Mouse (Mus musculus): ENCODE results near the gene Anxa5. TPM values are rescaled to one million over a fixed set of nuclear protein-coding genes. Genes with fewer than 3 reads are reported as not detected.

The Anxa5 gene
- total and polyA plus RNA-seq, 3 experiments = 119 to 223 (median 131) TPM

DNA sequence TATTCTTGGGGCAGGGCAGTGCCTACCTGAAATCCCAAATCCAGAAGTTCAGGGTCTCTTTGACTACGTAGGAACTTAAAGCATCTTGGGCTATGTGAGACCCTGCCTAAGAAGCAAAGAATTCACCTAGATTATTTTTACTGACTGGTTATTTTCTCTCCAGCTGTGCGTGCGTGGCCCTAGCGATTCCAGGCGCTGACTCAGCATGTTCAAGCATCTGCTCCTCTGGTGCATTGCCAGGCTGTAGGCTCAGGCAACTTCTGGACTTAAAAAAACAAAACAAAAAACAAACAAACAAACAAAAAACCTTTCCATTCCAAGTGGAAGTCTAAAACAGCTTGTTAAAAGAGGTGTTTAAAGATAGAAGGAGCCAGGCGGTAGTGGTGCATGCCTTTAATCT lies 22.5 kb upstream of the Anxa5 start:
- TF ChIP-seq CTCF (IDR thresholded peaks at IDR 0.05) (no peak), POLR2A (IDR thresholded peaks at IDR 0.05; ENCODE audit: insufficient read depth, low read depth, low read length) (no peak), EP300 (IDR thresholded peaks at IDR 0.05; ENCODE audit: insufficient read depth, low read depth, low read length) (no peak)
- DNase-seq = no peak
- H3K27me3 ChIP-seq (ENCODE audit: control insufficient read depth, insufficient read depth, low read length) = no peaks in the 10 kb centered on the region
- intact Hi-C loops (cut with DNase I) = no loop called here
- no peaks in the 10 kb centered on the region for H3K79me2 ChIP-seq (replicated peaks; ENCODE audit: control insufficient read depth, insufficient read depth, low read length)
- 86% methylated on average over 6 of the region's 6 CpGs for WGBS
- no peak overlapping the region for H3K27ac ChIP-seq
- H3K36me3 ChIP-seq (ENCODE audit: control insufficient read depth, insufficient read depth, low read length) = no peaks in the 10 kb centered on the region
- no peak overlapping the region for H3K4me3 ChIP-seq
- H3K4me1 ChIP-seq (ENCODE audit: control insufficient read depth, insufficient read depth, low read length) = peaks cover 1% of the 10 kb centered on the region; the same call in 1 of the 2 replicates
- H3K9ac ChIP-seq (ENCODE audit: low read depth, low read length) = no peak overlapping the region

DNA sequence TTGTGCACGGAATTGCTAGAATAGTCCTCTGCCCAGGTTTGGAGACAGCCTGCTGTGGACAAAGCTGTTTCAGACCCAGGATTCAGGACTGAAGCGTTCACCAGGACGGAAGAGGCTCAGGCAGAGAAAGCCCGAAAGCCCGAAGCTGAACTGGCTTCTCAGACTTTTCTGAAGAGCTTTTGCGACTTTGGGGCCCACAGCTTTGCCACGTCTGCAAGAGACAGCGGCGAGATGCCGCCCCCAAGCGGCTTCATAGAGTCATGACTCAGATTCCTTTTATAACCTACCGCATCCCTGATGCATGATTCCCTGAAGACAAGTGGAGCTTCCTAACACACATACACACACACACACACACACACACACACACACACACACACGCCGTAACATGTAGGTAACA lies 21.1 kb upstream of the Anxa5 start:
- Histone ChIP-seq H3K36me3 (ENCODE audit: control insufficient read depth, insufficient read depth, low read length) (no peaks in the 10 kb centered on the region), H3K9ac (ENCODE audit: low read depth, low read length) (no peak overlapping the region), H3K4me1 (ENCODE audit: control insufficient read depth, insufficient read depth, low read length) (peaks cover 1% of the 10 kb centered on the region; the same call in 1 of the 2 replicates), H3K79me2 (replicated peaks; ENCODE audit: control insufficient read depth, insufficient read depth, low read length) (no peaks in the 10 kb centered on the region), H3K4me3 (no peak overlapping the region), H3K27ac (no peak overlapping the region), H3K27me3 (ENCODE audit: control insufficient read depth, insufficient read depth, low read length) (no peaks in the 10 kb centered on the region)
- intact Hi-C loops (cut with DNase I) = no loop called here
- TF ChIP-seq CTCF (IDR thresholded peaks at IDR 0.05) (peak; percentile 74), POLR2A (IDR thresholded peaks at IDR 0.05; ENCODE audit: insufficient read depth, low read depth, low read length) (no peak), EP300 (IDR thresholded peaks at IDR 0.05; ENCODE audit: insufficient read depth, low read depth, low read length) (peak; percentile 70; the same call in 1 of the 2 replicates)
- 17% methylated on average over 14 of the region's 14 CpGs for WGBS
- peak; percentile 72 to 78 for DNase-seq

DNA sequence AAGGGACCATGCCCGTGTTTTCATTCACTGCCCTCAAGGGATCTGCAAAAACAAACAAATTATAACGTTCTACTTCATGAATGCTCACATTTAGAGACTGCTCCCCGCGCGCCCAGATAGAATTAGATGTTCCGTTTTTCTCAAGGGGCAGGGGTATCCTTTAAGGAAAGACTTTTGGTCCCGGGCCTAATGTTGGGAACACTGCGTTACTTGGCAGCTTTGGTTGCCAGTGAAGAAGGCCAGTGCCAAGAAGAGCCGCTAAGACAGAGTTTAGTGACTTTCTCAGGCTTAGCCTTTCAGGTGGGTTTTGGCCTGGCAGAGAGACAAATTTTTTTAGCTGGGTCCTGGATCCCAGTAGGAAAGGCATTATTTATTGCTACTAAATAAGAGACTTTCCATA lies 20.6 kb upstream of the Anxa5 start:
- Histone ChIP-seq H3K4me3 (no peak overlapping the region), H3K9ac (ENCODE audit: low read depth, low read length) (no peak overlapping the region), H3K27me3 (ENCODE audit: control insufficient read depth, insufficient read depth, low read length) (no peaks in the 10 kb centered on the region), H3K36me3 (ENCODE audit: control insufficient read depth, insufficient read depth, low read length) (no peaks in the 10 kb centered on the region), H3K4me1 (ENCODE audit: control insufficient read depth, insufficient read depth, low read length) (peaks cover 1% of the 10 kb centered on the region; the same call in 1 of the 2 replicates), H3K27ac (no peak overlapping the region), H3K79me2 (replicated peaks; ENCODE audit: control insufficient read depth, insufficient read depth, low read length) (no peaks in the 10 kb centered on the region)
- TF ChIP-seq POLR2A (IDR thresholded peaks at IDR 0.05; ENCODE audit: insufficient read depth, low read depth, low read length) (no peak), CTCF (IDR thresholded peaks at IDR 0.05) (no peak)
- 85% methylated on average over 9 of the region's 9 CpGs for WGBS
- intact Hi-C loops (cut with DNase I) = no loop called here
- DNase-seq = no peak

DNA sequence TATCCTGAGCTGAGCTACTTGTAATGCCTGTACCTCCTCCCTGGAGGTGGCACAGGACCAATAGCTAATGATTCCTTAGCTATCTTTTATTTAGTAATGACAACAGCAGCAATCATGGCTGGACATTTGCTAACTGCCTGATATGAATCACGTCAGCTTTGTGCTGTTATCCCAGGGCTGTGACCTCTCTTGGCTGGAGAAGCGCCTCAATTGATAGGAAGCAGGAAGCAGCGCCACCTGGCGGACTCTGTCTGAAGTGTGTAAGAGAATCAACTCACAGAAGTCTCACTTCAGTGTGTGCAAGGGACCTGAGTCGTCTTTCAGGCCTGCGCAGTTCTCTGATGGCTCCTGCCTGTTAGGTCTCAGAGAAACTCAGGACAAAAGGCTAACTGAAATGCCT lies 19.7 kb upstream of the Anxa5 start:
- TF ChIP-seq EP300 (IDR thresholded peaks at IDR 0.05; ENCODE audit: insufficient read depth, low read depth, low read length) (peak; percentile 85), POLR2A (IDR thresholded peaks at IDR 0.05; ENCODE audit: insufficient read depth, low read depth, low read length) (no peak), CTCF (IDR thresholded peaks at IDR 0.05) (peak; percentile 100)
- 4% methylated on average over 6 of the region's 6 CpGs for WGBS

DNA sequence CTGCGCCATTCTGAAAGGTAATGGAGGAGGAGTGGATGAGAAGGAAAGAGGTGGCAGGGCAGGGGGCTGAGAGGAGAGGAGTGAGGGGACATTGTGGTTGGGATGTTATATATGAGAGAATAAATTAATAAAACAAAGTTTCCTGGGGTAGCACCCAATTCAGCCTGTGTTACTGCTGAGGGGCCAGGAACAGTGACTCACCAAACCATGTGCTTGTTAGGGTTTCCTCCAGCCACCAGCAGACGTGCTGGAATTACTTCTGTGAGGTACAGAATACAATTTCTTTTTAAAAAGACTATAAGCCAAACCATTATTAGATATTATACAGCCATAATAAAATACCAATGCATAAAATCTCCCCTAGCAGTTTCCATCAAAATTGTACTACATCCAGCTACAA lies 18.9 kb upstream of the Anxa5 start:
- no peak for TF ChIP-seq POLR2A (IDR thresholded peaks at IDR 0.05; ENCODE audit: insufficient read depth, low read depth, low read length)
- TF ChIP-seq CTCF (IDR thresholded peaks at IDR 0.05) = no peak
- no peak for TF ChIP-seq EP300 (IDR thresholded peaks at IDR 0.05; ENCODE audit: insufficient read depth, low read depth, low read length)
- Histone ChIP-seq H3K79me2 (replicated peaks; ENCODE audit: control insufficient read depth, insufficient read depth, low read length) (no peaks in the 10 kb centered on the region), H3K9ac (ENCODE audit: low read depth, low read length) (no peak overlapping the region), H3K36me3 (ENCODE audit: control insufficient read depth, insufficient read depth, low read length) (no peaks in the 10 kb centered on the region), H3K4me1 (ENCODE audit: control insufficient read depth, insufficient read depth, low read length) (peaks cover 1% of the 10 kb centered on the region; the same call in 1 of the 2 replicates), H3K27me3 (ENCODE audit: control insufficient read depth, insufficient read depth, low read length) (no peaks in the 10 kb centered on the region), H3K27ac (no peak overlapping the region), H3K4me3 (no peak overlapping the region)
- WGBS = 69% methylated on average over 2 of the region's 2 CpGs
- no peak for DNase-seq
- intact Hi-C loops (cut with DNase I) = loop anchor here (1.0 kb wide), 4 partner anchors 18 to 313 kb away; no protein-coding TSS in a partner anchor

More for the DNA sequence above, 19.7 kb upstream of the Anxa5 start:
- peak overlapping the region; percentile 15; the same call in 1 of the 2 replicates for H3K27ac ChIP-seq
- intact Hi-C loops (cut with DNase I) = loop anchor here (1.0 kb wide), 4 partner anchors 19 to 314 kb away; no protein-coding TSS in a partner anchor
- no peaks in the 10 kb centered on the region for H3K27me3 ChIP-seq (ENCODE audit: control insufficient read depth, insufficient read depth, low read length)
- H3K36me3 ChIP-seq (ENCODE audit: control insufficient read depth, insufficient read depth, low read length) = no peaks in the 10 kb centered on the region
- H3K4me1 ChIP-seq (ENCODE audit: control insufficient read depth, insufficient read depth, low read length) = peaks cover 1% of the 10 kb centered on the region; the same call in 1 of the 2 replicates
- peak; percentile 87 to 92 for DNase-seq
- H3K4me3 ChIP-seq = peak overlapping the region; percentile 42
- peak overlapping the region; percentile 9; the same call in 1 of the 2 replicates for H3K9ac ChIP-seq (ENCODE audit: low read depth, low read length)
- no peaks in the 10 kb centered on the region for H3K79me2 ChIP-seq (replicated peaks; ENCODE audit: control insufficient read depth, insufficient read depth, low read length)

DNA sequence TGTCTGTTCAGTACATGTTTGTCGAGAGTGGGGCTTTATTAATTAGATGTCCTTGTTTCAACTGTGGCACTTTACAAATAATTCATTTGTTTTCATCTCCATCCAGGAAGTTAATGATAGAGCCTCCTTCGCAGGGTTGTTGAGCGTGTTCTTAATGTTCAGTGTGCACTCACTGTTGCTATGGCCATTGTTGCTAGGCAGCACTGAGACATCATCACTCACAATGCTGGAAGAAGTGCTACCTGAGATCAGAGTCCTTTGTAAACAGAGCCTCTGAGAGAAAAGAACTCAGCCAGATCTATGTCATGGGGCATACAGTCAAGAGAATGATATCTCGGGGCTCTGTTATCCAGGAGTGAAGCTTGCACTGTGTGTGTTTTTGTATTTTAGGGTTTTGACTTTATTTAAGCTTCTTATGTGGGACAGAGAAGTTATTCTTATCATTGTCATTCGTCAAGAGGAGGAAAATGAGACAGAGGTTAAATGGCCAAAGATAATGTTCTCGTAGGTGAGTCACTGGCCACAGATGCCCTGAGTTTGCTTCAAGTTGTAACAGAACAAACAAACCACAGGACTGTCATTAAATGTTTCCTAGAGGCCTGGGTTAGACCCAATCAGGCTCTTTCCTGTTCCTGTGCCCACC lies 18.1 kb upstream of the Anxa5 start:
- H3K27ac ChIP-seq = no peak overlapping the region
- H3K4me3 ChIP-seq = no peak overlapping the region
- no peaks in the 10 kb centered on the region for H3K36me3 ChIP-seq (ENCODE audit: control insufficient read depth, insufficient read depth, low read length)
- no peak overlapping the region for H3K9ac ChIP-seq (ENCODE audit: low read depth, low read length)
- TF ChIP-seq POLR2A (IDR thresholded peaks at IDR 0.05; ENCODE audit: insufficient read depth, low read depth, low read length) (no peak), CTCF (IDR thresholded peaks at IDR 0.05) (no peak), EP300 (IDR thresholded peaks at IDR 0.05; ENCODE audit: insufficient read depth, low read depth, low read length) (no peak)
- no peaks in the 10 kb centered on the region for H3K27me3 ChIP-seq (ENCODE audit: control insufficient read depth, insufficient read depth, low read length)
- H3K79me2 ChIP-seq (replicated peaks; ENCODE audit: control insufficient read depth, insufficient read depth, low read length) = no peaks in the 10 kb centered on the region
- peaks cover 1% of the 10 kb centered on the region; the same call in 1 of the 2 replicates for H3K4me1 ChIP-seq (ENCODE audit: control insufficient read depth, insufficient read depth, low read length)
- intact Hi-C loops (cut with DNase I) = no loop called here
- no peak for DNase-seq
- WGBS = 68% methylated on average over 6 of the region's 6 CpGs

Measured in heart, adult 2 months (tissue).